Mouse (Mus musculus) monocyte, adult 5-6 weeks (primary cell): ENCODE results near the gene Hk2. TPM values are rescaled to one million over a fixed set of nuclear protein-coding genes. Genes with fewer than 3 reads are reported as not detected.
"Not testable (repeated sequence)": the region's sequence is repeated elsewhere in the genome, so short reads cannot be mapped to it uniquely, and the experiment has no call there.

ENCODE experiments used
- ATAC-seq: fragments of 153-309, 156-312 bp; replicated peaks from 2 replicates; pipeline ENCODE4 v1.8.0; 2017; ENCODE audit warnings: mild to moderate bottlenecking; ENCODE audit not compliant: low TSS enrichment, insufficient number of reproducible peaks, severe bottlenecking, poor library complexity, low FRiP score
- total RNA-seq: library from RNA; stranded (forward); fragments of 200-1000, 200-491, 200-594 nt; gene quantifications from 3 replicates; pipeline ENCODE4 v1.2.3, GENCODE M21; 2017

The Hk2 gene
- total RNA-seq, 1 experiment from 2014 or later: 76.5 TPM

DNA sequence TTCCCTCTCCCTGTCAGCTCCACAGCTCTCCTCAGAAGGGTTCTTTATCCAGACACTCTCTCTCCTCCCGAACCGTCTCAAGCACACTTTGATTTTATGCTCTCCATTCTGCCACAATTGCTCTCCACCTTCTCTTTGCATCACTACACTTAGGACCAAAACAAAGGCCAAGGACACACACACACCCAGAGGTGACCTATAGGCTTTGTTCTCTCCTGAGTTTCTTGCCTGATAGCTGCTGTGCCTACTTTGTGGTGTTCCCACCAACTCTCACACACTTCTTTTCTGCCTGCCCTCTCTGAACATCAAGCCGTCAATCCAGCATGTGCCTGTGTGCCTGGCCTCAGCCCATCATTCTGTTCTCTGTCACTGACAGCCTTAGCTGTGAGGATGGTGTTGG, 66.5 kb downstream of the Hk2 start:
- no peak for ATAC-seq

DNA sequence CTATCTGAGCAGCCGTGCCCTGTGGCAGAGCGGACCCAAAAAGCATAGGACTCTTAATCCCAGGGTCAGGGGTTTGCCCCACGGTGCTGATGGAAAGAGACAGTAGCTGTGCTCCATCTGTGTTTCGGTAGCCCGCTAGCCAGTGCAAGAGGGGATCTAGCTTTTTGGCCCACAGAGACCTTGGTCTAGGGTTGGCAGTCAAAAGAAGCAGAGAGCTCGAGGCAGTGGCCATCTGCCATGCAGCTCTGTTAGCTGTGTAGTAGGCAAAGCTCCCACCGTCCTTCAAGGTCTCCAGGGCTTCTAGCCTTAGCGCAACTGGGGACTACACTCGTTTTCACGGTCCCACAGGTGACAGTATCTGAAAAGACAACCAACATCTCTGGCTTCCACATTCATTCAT, 67.0 kb downstream of the Hk2 start:
- ATAC-seq: no peak

GRCm38 (mm10) chr6:82705221-82705620, 69.0 kb downstream of the Hk2 start, which contains the start of gene Pole4:
Pole4 (minus strand) TSS chr6:82705365.
- no peak for ATAC-seq

DNA sequence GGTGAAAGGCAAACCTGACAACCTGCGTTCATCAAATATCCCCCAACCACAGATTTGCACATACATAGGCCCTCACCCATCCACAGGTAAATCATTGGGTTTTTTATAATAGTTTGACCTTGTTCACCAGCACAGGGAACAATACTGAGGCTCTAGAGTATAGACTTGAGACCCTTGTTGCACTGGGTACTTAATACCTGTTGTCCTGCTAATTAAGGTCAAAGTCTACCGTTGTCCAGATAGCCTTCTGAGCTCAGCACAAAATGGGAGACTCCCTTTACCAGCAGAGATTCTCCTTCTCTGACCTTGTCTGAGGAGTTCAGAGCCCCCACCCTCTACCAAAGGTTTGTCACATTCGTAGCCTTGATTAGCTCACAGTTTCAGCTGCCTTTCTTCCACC, 70.5 kb downstream of the Hk2 start:
- ATAC-seq: no peak

- peak; percentile 87 for ATAC-seq
Measured at GRCm38 (mm10) chr6:82702593-82703017, 71.6 kb downstream of the Hk2 start.

- no peak for ATAC-seq
Measured at GRCm38 (mm10) chr6:82701296-82701695, 73.0 kb downstream of the Hk2 start.

DNA sequence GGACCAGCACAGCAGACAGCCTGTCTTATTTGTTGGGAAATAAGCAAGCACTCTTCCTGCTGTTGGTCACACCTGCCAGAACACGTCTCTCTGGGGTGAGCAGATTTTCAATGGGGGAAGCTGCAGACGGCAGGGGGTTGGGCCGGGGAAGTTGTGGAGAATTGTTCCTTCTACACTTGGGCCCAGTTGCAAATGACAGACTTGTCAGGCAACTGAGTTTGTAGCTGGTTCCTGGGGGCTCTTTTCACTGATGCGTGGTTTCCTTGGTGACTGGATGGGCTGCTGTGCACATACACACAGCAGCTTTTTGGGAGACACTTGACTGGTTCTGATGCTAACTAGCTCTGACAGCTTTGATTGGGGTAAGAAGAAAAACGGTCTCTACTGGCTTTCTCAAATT, 74.4 kb downstream of the Hk2 start:
- ATAC-seq: no peak

- no peak for ATAC-seq
Measured at GRCm38 (mm10) chr6:82696736-82697135, 77.5 kb downstream of the Hk2 start.

- no peak for ATAC-seq
Measured at GRCm38 (mm10) chr6:82694668-82695067, 79.6 kb downstream of the Hk2 start.

DNA sequence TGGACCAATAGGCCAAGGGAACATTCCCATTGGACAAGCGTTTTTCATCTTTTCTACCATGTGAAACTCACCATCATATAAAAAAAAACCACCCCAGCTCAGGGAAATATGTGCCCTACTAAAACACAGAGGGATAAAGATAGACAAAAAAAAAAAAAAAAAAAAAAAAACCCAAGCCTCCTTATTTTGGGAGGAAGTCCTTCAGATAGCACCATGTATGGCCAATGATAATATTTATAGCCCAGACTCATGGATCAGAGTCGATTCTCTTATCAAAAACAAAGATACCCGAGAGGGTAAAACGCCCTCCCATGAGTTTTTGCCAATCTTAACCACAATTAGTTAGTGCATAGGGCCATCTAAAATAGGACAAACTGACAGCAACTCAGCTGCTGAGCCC, 84.8 kb downstream of the Hk2 start:
- no peak for ATAC-seq

- not testable (repeated sequence) for ATAC-seq
Measured at GRCm38 (mm10) chr6:82688586-82688985, 85.7 kb downstream of the Hk2 start.

- ATAC-seq: no peak
Measured at GRCm38 (mm10) chr6:82684136-82684535, 90.1 kb downstream of the Hk2 start.

DNA sequence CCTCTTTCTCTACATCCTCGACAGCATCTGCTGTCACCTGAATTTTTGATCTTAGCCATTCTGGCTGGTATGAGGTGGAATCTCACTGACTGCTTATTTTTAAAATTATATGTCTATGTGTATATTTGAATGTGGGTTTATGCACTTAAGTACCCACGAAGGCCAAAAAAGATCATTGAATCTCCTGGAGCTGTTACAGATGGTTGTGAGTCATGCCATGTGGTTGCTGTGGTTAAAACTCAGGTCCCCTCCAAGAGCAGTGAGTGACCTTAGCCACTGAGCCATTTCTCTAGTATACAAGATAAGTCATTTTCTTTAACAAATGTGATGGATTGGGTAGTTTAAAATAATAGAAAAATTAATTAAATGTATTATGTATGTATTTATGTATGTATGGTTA, 95.0 kb downstream of the Hk2 start:
- ATAC-seq: not testable (repeated sequence)

- ATAC-seq: not testable (repeated sequence)
Measured at GRCm38 (mm10) chr6:82677629-82678028, 96.6 kb downstream of the Hk2 start.

Other genes with a start within 250 kb of the Hk2 start
- 56.2 to 83.8 TPM (median 56.4 TPM) in 3 replicates for gene Pole4, start 69.1 kb downstream of the Hk2 start, total RNA-seq
- not detected in 3 replicates for gene Sema4f, start 165.3 kb upstream of the Hk2 start, total RNA-seq
- gene M1ap, start 172.4 kb upstream of the Hk2 start, total RNA-seq: 1.8 TPM in 1 of 3 replicates, not detected in the others